Mouse (Mus musculus) neural tube, embryonic 13.5 days (tissue): Measurements from ENCODE around the gene Sbf2. TPM values are rescaled to one million over a fixed set of nuclear protein-coding genes. Genes with fewer than 3 reads are reported as not detected.
A peak's percentile ranks its signal among the peaks of the same experiment; 100 is the strongest.
"Not testable (repeated sequence)": the region's sequence is repeated elsewhere in the genome, so short reads cannot be mapped to it uniquely, and the experiment has no call there.

Experiments used
- ATAC-seq: fragments of 200-750 bp; cut with Nextera tagmentation; 2 replicates; pipeline ENCODE4 v1.8.0; 2017; ENCODE audit warnings: low read depth, mild to moderate bottlenecking, moderate TSS enrichment, moderate library complexity
- H3K27ac ChIP-seq: fragments of 300-500 bp; sonication (generic); replicated peaks from 2 replicates; pipeline ENCODE4 v1.5.1; 2015; ENCODE audit warnings: moderate library complexity, mild to moderate bottlenecking, inconsistent platforms
- H3K27me3 ChIP-seq: fragments of 300-500 bp; sonication (generic); 2 replicates; pipeline ENCODE4 v1.6.1; 2015; ENCODE audit warnings: mild to moderate bottlenecking, inconsistent platforms
- H3K36me3 ChIP-seq: fragments of 300-500 bp; sonication (generic); 2 replicates; pipeline ENCODE4 v1.6.1; 2015; ENCODE audit warnings: mild to moderate bottlenecking, inconsistent platforms
- H3K4me1 ChIP-seq: fragments of 300-500 bp; sonication (generic); replicated peaks from 2 replicates; pipeline ENCODE4 v1.6.1; 2015; ENCODE audit warnings: inconsistent platforms
- H3K4me2 ChIP-seq: fragments of 300-500 bp; sonication (generic); 2 replicates; pipeline ENCODE4 v1.6.1; 2015; ENCODE audit warnings: inconsistent platforms, mild to moderate bottlenecking, moderate library complexity
- H3K4me3 ChIP-seq: fragments of 300-500 bp; sonication (generic); 2 replicates; pipeline ENCODE4 v1.5.1; 2015; ENCODE audit warnings: mild to moderate bottlenecking, inconsistent platforms
- H3K9ac ChIP-seq: fragments of 300-500 bp; sonication (generic); 2 replicates; pipeline ENCODE4 v1.6.1; 2015; ENCODE audit warnings: moderate library complexity, mild to moderate bottlenecking, inconsistent platforms
- H3K9me3 ChIP-seq: fragments of 300-500 bp; sonication (generic); 2 replicates; pipeline ENCODE4 v1.6.1; 2016; ENCODE audit warnings: inconsistent platforms
- WGBS: fragments of 180-500 bp; shearing (Covaris S2); methylation state at CpG from one replicate; pipeline ENCODE4 v1.1.7; 2015; 5-methylcytosine and 5-hydroxymethylcytosine counted together
- polyA plus RNA-seq: library from polyadenylated mRNA; unstranded; fragments of >200 nt; fragmentation: Nextera tagmentation; extraction: Ambion mirVana; gene quantifications from 2 replicates; pipeline ENCODE4 v1.2.1, GENCODE M21; 2015

The Sbf2 gene
- polyA plus RNA-seq, 1 experiment from 2014 or later, result 47.4 TPM

GRCm38 (mm10) chr7:110645859-110646258 lies 31.1 kb upstream of the Sbf2 start:
- no peaks in the 10 kb centered on the region for H3K36me3 ChIP-seq
- H3K9ac ChIP-seq, result no peak overlapping the region
- H3K4me1 ChIP-seq, result no peaks in the 10 kb centered on the region
- H3K9me3 ChIP-seq, result no peaks in the 10 kb centered on the region
- WGBS, result 86% methylated on average over 6 of the region's 6 CpGs
- H3K4me2 ChIP-seq, result no peak overlapping the region
- H3K27me3 ChIP-seq, result 0 out of 2 replicates have a peak, but pooled peaks cover 4% of the 10 kb centered on the region
- no peak for ATAC-seq
- H3K4me3 ChIP-seq, result no peak overlapping the region
- H3K27ac ChIP-seq, result no peak overlapping the region

- Histone ChIP-seq H3K9ac (no peak overlapping the region), H3K4me3 (no peak overlapping the region), H3K9me3 (no peaks in the 10 kb centered on the region), H3K4me2 (no peak overlapping the region), H3K36me3 (no peaks in the 10 kb centered on the region), H3K27me3 (0 out of 2 replicates have a peak, but pooled peaks cover 4% of the 10 kb centered on the region), H3K27ac (no peak overlapping the region), H3K4me1 (no peaks in the 10 kb centered on the region)
- 76% methylated on average over 5 of the region's 5 CpGs for WGBS
- peak; percentile 53 for ATAC-seq
Measured at GRCm38 (mm10) chr7:110645311-110645710, 30.6 kb upstream of the Sbf2 start.

- H3K4me3 ChIP-seq, ATAC-seq, H3K9me3 ChIP-seq, H3K36me3 ChIP-seq, H3K4me1 ChIP-seq, H3K27ac ChIP-seq, H3K4me2 ChIP-seq, H3K27me3 ChIP-seq, H3K9ac ChIP-seq: not testable (repeated sequence)
- WGBS, result 96% methylated on average over 3 of the region's 3 CpGs
Measured at GRCm38 (mm10) chr7:110639958-110640357, 25.2 kb upstream of the Sbf2 start.

- Histone ChIP-seq H3K9me3 (no peaks in the 10 kb centered on the region), H3K9ac (no peak overlapping the region)
- no peak for ATAC-seq
Measured at GRCm38 (mm10) chr7:110639291-110639915, 24.7 kb upstream of the Sbf2 start.

GRCm38 (mm10) chr7:110638305-110639110 lies 23.8 kb upstream of the Sbf2 start:
- Histone ChIP-seq H3K27ac (no peak overlapping the region), H3K4me3 (no peak overlapping the region), H3K9me3 (no peaks in the 10 kb centered on the region), H3K27me3 (no peaks in the 10 kb centered on the region), H3K9ac (no peak overlapping the region), H3K4me2 (no peak overlapping the region), H3K4me1 (peaks cover 7% of the 10 kb centered on the region; the same call in 1 of the 2 replicates), H3K36me3 (no peaks in the 10 kb centered on the region)
- WGBS, result 39% methylated on average over 17 of the region's 17 CpGs
- ATAC-seq, result peak; percentile 32; the same call in 1 of the 2 replicates

More at GRCm38 (mm10) chr7:110639291-110639915, 24.7 kb upstream of the Sbf2 start:
- no peaks in the 10 kb centered on the region for H3K36me3 ChIP-seq
- H3K4me1 ChIP-seq, result peaks cover 7% of the 10 kb centered on the region; the same call in 1 of the 2 replicates
- 88% methylated on average over 11 of the region's 11 CpGs for WGBS
- H3K4me3 ChIP-seq, result no peak overlapping the region
- 0 out of 2 replicates have a peak, but pooled peaks cover under 1% of the 10 kb centered on the region for H3K27me3 ChIP-seq
- no peak overlapping the region for H3K27ac ChIP-seq
- H3K4me2 ChIP-seq, result no peak overlapping the region

GRCm38 (mm10) chr7:110636559-110636958 lies 21.8 kb upstream of the Sbf2 start:
- no peak overlapping the region for H3K4me2 ChIP-seq
- no peak for ATAC-seq
- 57% methylated on average over 1 of the region's 1 CpGs for WGBS
- no peak overlapping the region for H3K27ac ChIP-seq
- H3K9ac ChIP-seq, result no peak overlapping the region
- no peaks in the 10 kb centered on the region for H3K36me3 ChIP-seq
- no peaks in the 10 kb centered on the region for H3K9me3 ChIP-seq
- H3K4me3 ChIP-seq, result no peak overlapping the region
- H3K4me1 ChIP-seq, result peaks cover 7% of the 10 kb centered on the region; the same call in 1 of the 2 replicates
- peaks cover 8% of the 10 kb centered on the region for H3K27me3 ChIP-seq

- H3K9me3 ChIP-seq, result no peaks in the 10 kb centered on the region
- ATAC-seq, result no peak
- 58% methylated on average over 3 of the region's 3 CpGs for whole genome bisulfite sequencing
- H3K9ac ChIP-seq, result no peak overlapping the region
- H3K27ac ChIP-seq, result no peak overlapping the region
- H3K36me3 ChIP-seq, result no peaks in the 10 kb centered on the region
- H3K4me2 ChIP-seq, result no peak overlapping the region
- H3K27me3 ChIP-seq, result peaks cover 14% of the 10 kb centered on the region
- no peak overlapping the region for H3K4me3 ChIP-seq
- peaks cover 7% of the 10 kb centered on the region; the same call in 1 of the 2 replicates for H3K4me1 ChIP-seq
Measured at GRCm38 (mm10) chr7:110635929-110636328, 21.2 kb upstream of the Sbf2 start.

GRCm38 (mm10) chr7:110631136-110631888 lies 16.6 kb upstream of the Sbf2 start:
- Histone ChIP-seq H3K27ac (no peak overlapping the region), H3K4me1 (peaks cover 41% of the 10 kb centered on the region), H3K27me3 (peaks cover 56% of the 10 kb centered on the region), H3K9ac (no peak overlapping the region), H3K36me3 (no peaks in the 10 kb centered on the region), H3K4me2 (no peak overlapping the region), H3K9me3 (no peaks in the 10 kb centered on the region), H3K4me3 (no peak overlapping the region)
- WGBS, result 83% methylated on average over 16 of the region's 16 CpGs
- no peak for ATAC-seq

- WGBS, result 1% methylated on average over 36 of the region's 36 CpGs
- Histone ChIP-seq H3K4me3 (peak overlapping the region; percentile 38), H3K4me2 (peak overlapping the region; percentile 72), H3K4me1 (peaks cover 48% of the 10 kb centered on the region), H3K9ac (peak overlapping the region; percentile 57), H3K27ac (no peak overlapping the region), H3K36me3 (no peaks in the 10 kb centered on the region), H3K27me3 (peaks cover 68% of the 10 kb centered on the region), H3K9me3 (no peaks in the 10 kb centered on the region)
- ATAC-seq, result peak; percentile 90
Measured at GRCm38 (mm10) chr7:110629892-110630666, 15.4 kb upstream of the Sbf2 start.

GRCm38 (mm10) chr7:110628611-110629354 lies 14.1 kb upstream of the Sbf2 start:
- peaks cover 81% of the 10 kb centered on the region for H3K27me3 ChIP-seq
- H3K27ac ChIP-seq, result no peak overlapping the region
- peaks cover 48% of the 10 kb centered on the region for H3K4me1 ChIP-seq
- H3K9me3 ChIP-seq, result no peaks in the 10 kb centered on the region
- H3K4me2 ChIP-seq, result peak overlapping the region; percentile 72
- H3K9ac ChIP-seq, result peak overlapping the region; percentile 69
- H3K4me3 ChIP-seq, result peak overlapping the region; percentile 43
- H3K36me3 ChIP-seq, result no peaks in the 10 kb centered on the region
- under 1% methylated on average over 33 of the region's 33 CpGs for WGBS
- no peak for ATAC-seq

GRCm38 (mm10) chr7:110628273-110628600 lies 13.5 kb upstream of the Sbf2 start:
- H3K9me3 ChIP-seq, result no peaks in the 10 kb centered on the region
- H3K9ac ChIP-seq, result peak overlapping the region; percentile 69
- H3K4me1 ChIP-seq, result peaks cover 48% of the 10 kb centered on the region
- H3K4me2 ChIP-seq, result peak overlapping the region; percentile 72
- 2% methylated on average over 11 of the region's 11 CpGs for WGBS
- H3K4me3 ChIP-seq, result peak overlapping the region; percentile 43
- ATAC-seq, result no peak
- H3K27me3 ChIP-seq, result peaks cover 82% of the 10 kb centered on the region
- H3K27ac ChIP-seq, result no peak overlapping the region
- H3K36me3 ChIP-seq, result no peaks in the 10 kb centered on the region
